In genomic region chr6:55678571-55679185, GRCm38 (mm10) we compare ENCODE assay signal across 21 mouse cellular contexts. TPM values are rescaled to one million over a fixed set of nuclear protein-coding genes. Genes with fewer than 3 reads are reported as not detected.
DNase-seq lines count a peak whose midpoint lies in the region; ATAC-seq and TF ChIP-seq lines count a peak whose summit lies in the region.
"Had no signal": no experiment of that assay in that cellular context is flagged by ENCODE, and none has a peak within 500 bp of the region (broad histone marks: within the 10 kb centered on the region; RNA-seq: fewer than 3 reads in every experiment).

No protein-coding gene starts in this region.

- H3K9ac ChIP-seq in midbrain, embryonic 14.5 days (replicated peaks; ENCODE audit: low read length), result no peak overlapping the region
- no peak overlapping the region for H3K9ac ChIP-seq in heart, adult 2 months (ENCODE audit: low read depth, low read length)
- H3K9ac ChIP-seq: liver, embryonic 14.5 days had no signal

- TF ChIP-seq EP300 in heart, adult 2 months (IDR thresholded peaks at IDR 0.05; ENCODE audit: insufficient read depth, low read depth, low read length), result no peak

- H3K36me3 ChIP-seq in midbrain, embryonic 14.5 days (ENCODE audit: control insufficient read depth, insufficient read depth, low read length), result no peaks in the 10 kb centered on the region
- H3K36me3 ChIP-seq in heart, adult 2 months (ENCODE audit: control insufficient read depth, insufficient read depth, low read length), result no peaks in the 10 kb centered on the region

- 83% methylated on average over 7 of the region's 7 CpGs for WGBS in midbrain, embryonic 14.5 days
- 81% methylated on average over 7 of the region's 7 CpGs for WGBS in heart, adult 2 months

- TF ChIP-seq CTCF in cortical plate, adult 2 months (IDR thresholded peaks at IDR 0.05; ENCODE audit: extremely low read depth, insufficient read depth, low read length), result no peak
- no peak for TF ChIP-seq CTCF in heart, adult 2 months (IDR thresholded peaks at IDR 0.05)

- H3K4me3 ChIP-seq in cortical plate, adult 2 months (ENCODE audit: insufficient read depth, low read length), result peak overlapping the region; percentile 55
- no peak overlapping the region for H3K4me3 ChIP-seq in midbrain, embryonic 14.5 days (replicated peaks; ENCODE audit: low read depth, low read length)
- H3K4me3 ChIP-seq in heart, adult 2 months, result no peak overlapping the region

- H3K9me3 ChIP-seq in midbrain, embryonic 14.5 days (ENCODE audit: control insufficient read depth, low read length), result no peaks in the 10 kb centered on the region

- no peak for ATAC-seq in midbrain, embryonic 14.5 days (ENCODE audit: low FRiP score, low TSS enrichment)
- ATAC-seq: inflammation-experienced regulatory T-cells, adult 6 months had no signal

- peak; percentile 15 to 26 for DNase-seq in cerebellum, postnatal 14 days
- no peak for DNase-seq in cerebellum, adult 18-20 months
- DNase-seq in left cerebral cortex, postnatal 36 days (ENCODE audit: low spot score in 2 of 2), result peak; percentile 13 to 26
- DNase-seq in left cerebral cortex, adult 11 months (ENCODE audit: low spot score), result no peak
- peak; percentile 11 for DNase-seq in midbrain, embryonic 14.5 days
- DNase-seq in heart, adult 2 months, result no peak
- DNase-seq in gastrocnemius, postnatal 10 days, result no peak
- DNase-seq: adrenal gland, postnatal 14 days; cerebellum, adult 9-10 months; kidney, adult 9 months; kidney, postnatal 4 days; lung, postnatal 10 days; spleen, adult 18-20 months; thymus, postnatal 25 days had no signal

- no peak for TF ChIP-seq POLR2A in cortical plate, adult 2 months (IDR thresholded peaks at IDR 0.05; ENCODE audit: extremely low read depth, insufficient read depth, low read length)
- TF ChIP-seq POLR2A in heart, adult 2 months (IDR thresholded peaks at IDR 0.05; ENCODE audit: insufficient read depth, low read depth, low read length), result no peak

- intact Hi-C loops in left cerebral cortex, postnatal 36 days (cut with DNase I), result loop anchor here (5.0 kb wide), 2 partner anchors 86 to 131 kb away; no protein-coding TSS in a partner anchor
- intact Hi-C loops in heart, adult 2 months (cut with DNase I), result loop anchor here (10.0 kb wide), 1 partner anchor 64 kb away; no protein-coding TSS in a partner anchor

- H3K4me2 ChIP-seq in midbrain, embryonic 14.5 days (ENCODE audit: low read length), result peak overlapping the region; percentile 27

- H3K79me2 ChIP-seq in heart, adult 2 months (replicated peaks; ENCODE audit: control insufficient read depth, insufficient read depth, low read length), result no peaks in the 10 kb centered on the region

- no peaks in the 10 kb centered on the region for H3K27me3 ChIP-seq in midbrain, embryonic 14.5 days (ENCODE audit: control insufficient read depth, insufficient read depth, low read length)
- H3K27me3 ChIP-seq in heart, adult 2 months (ENCODE audit: control insufficient read depth, insufficient read depth, low read length), result no peaks in the 10 kb centered on the region; the same call in 1 of the 2 replicates
- H3K27me3 ChIP-seq: CH12.LX had no signal

- H3K27ac ChIP-seq in cortical plate, adult 2 months (ENCODE audit: insufficient read depth, low read length), result peak overlapping the region; percentile 54
- H3K27ac ChIP-seq in midbrain, embryonic 14.5 days (replicated peaks; ENCODE audit: low read depth, low read length), result no peak overlapping the region
- H3K27ac ChIP-seq in heart, adult 2 months, result no peak overlapping the region
- H3K27ac ChIP-seq: liver, embryonic 14.5 days had no signal

- H3K4me1 ChIP-seq in cortical plate, adult 2 months (ENCODE audit: control insufficient read depth, insufficient read depth, low read length), result no peaks in the 10 kb centered on the region
- H3K4me1 ChIP-seq in midbrain, embryonic 14.5 days (ENCODE audit: control insufficient read depth, insufficient read depth, low read length), result peaks cover 9% of the 10 kb centered on the region
- H3K4me1 ChIP-seq in heart, adult 2 months (ENCODE audit: control insufficient read depth, insufficient read depth, low read length), result no peaks in the 10 kb centered on the region; the same call in 1 of the 2 replicates

RNA-seq across cellular contexts. Expression of gene Neurod6, which starts 2.4 kb away (rescaled TPM):
- 10 to 100 TPM; 47.3 to 55.7 TPM for total RNA-seq in left cerebral cortex, postnatal 36 days (2021)
- 57.1 and 76.8 TPM in 2 replicates for polyA plus RNA-seq in cortical plate, adult 2 months (2012; rRNA removed)
- 18.7 and 21.9 TPM in 2 replicates for polyA plus RNA-seq in midbrain, embryonic 14.5 days (2014; fragmentation: Nextera tagmentation; extraction: Ambion mirVana)
- not detected for total RNA-seq in heart, adult 2 months (2021)
- polyA plus RNA-seq in heart, adult 2 months (2012; rRNA removed), result not detected in 2 replicates
- total RNA-seq in gastrocnemius, postnatal 10 days (2021), result under 1 TPM; 0.12 to 0.16 TPM
- total RNA-seq: adrenal gland, postnatal 14 days; CH12.LX had no signal
- polyA plus RNA-seq: gonadal fat pad, adult 2 months; heart, embryonic 16.5 days; inflammation-experienced regulatory T-cells, adult 6 months; liver, embryonic 14.5 days; stomach, embryonic 16.5 days had no signal

Comparison
In these comparisons a context has a peak if more than half of its experiments do, and no peak if none do; other contexts are left out.
1. DNase-seq: peak in cerebellum, postnatal 14 days (2 of 2), left cerebral cortex, postnatal 36 days (2 of 2) and midbrain, embryonic 14.5 days (single experiment); none in cerebellum, adult 18-20 months (0 of 2), left cerebral cortex, adult 11 months (single experiment), heart, adult 2 months (0 of 2) and gastrocnemius, postnatal 10 days (single experiment).
2. RNA of gene Neurod6, which starts 2.4 kb away (total RNA-seq): 47.3 to 55.7 TPM in left cerebral cortex, postnatal 36 days; 0.12 to 0.16 TPM in gastrocnemius, postnatal 10 days and not detected in heart, adult 2 months; every median in the first group is over 10 times any median in the second.